Mouse (Mus musculus) hindbrain, embryonic 15.5 days (tissue): ENCODE results near the gene Nrf1. TPM values are rescaled to one million over a fixed set of nuclear protein-coding genes. Genes with fewer than 3 reads are reported as not detected.

ENCODE experiments used
- ATAC-seq: fragments of 200-750 bp; cut with Nextera tagmentation; 2 replicates; pipeline ENCODE4 v1.8.0; 2017; ENCODE audit warnings: low read depth, moderate number of reproducible peaks, moderate TSS enrichment; ENCODE audit not compliant: low FRiP score
- H3K27ac ChIP-seq: fragments of 300-500 bp; sonication (generic); replicated peaks from 2 replicates; pipeline ENCODE4 v1.5.1; 2015; ENCODE audit warnings: mild to moderate bottlenecking, inconsistent platforms
- H3K27me3 ChIP-seq: fragments of 300-500 bp; sonication (generic); 2 replicates; pipeline ENCODE4 v1.6.1; 2015; ENCODE audit warnings: control low read depth, inconsistent platforms
- H3K36me3 ChIP-seq: fragments of 300-500 bp; sonication (generic); 2 replicates; pipeline ENCODE4 v1.6.1; 2015; ENCODE audit warnings: control low read depth, inconsistent platforms
- H3K4me1 ChIP-seq: fragments of 300-500 bp; sonication (generic); replicated peaks from 2 replicates; pipeline ENCODE4 v1.6.1; 2015; ENCODE audit warnings: control low read depth, inconsistent platforms
- H3K4me2 ChIP-seq: fragments of 300-500 bp; sonication (generic); 2 replicates; pipeline ENCODE4 v1.6.1; 2015; ENCODE audit warnings: moderate library complexity, mild to moderate bottlenecking, inconsistent platforms
- H3K4me3 ChIP-seq: fragments of 300-500 bp; sonication (generic); 2 replicates; pipeline ENCODE4 v1.5.1; 2015; ENCODE audit warnings: mild to moderate bottlenecking, inconsistent platforms
- H3K9ac ChIP-seq: fragments of 300-500 bp; sonication (generic); 2 replicates; pipeline ENCODE4 v1.6.1; 2015; ENCODE audit warnings: inconsistent platforms
- H3K9me3 ChIP-seq: fragments of 300-500 bp; sonication (generic); 2 replicates; pipeline ENCODE4 v1.6.1; 2016; ENCODE audit warnings: control low read depth, inconsistent platforms
- WGBS: fragments of 180-500 bp; shearing (Covaris S2); methylation state at CpG from one replicate; pipeline ENCODE4 v1.1.7; 2015; 5-methylcytosine and 5-hydroxymethylcytosine counted together
- polyA plus RNA-seq: library from polyadenylated mRNA; unstranded; fragments of >200 nt; fragmentation: Nextera tagmentation; extraction: Ambion mirVana; gene quantifications from 2 replicates; pipeline ENCODE4 v1.2.1, GENCODE M21; 2015

Gene Nrf1
- polyA plus RNA-seq, 1 experiment from 2014 or later: 36.5 TPM

DNA sequence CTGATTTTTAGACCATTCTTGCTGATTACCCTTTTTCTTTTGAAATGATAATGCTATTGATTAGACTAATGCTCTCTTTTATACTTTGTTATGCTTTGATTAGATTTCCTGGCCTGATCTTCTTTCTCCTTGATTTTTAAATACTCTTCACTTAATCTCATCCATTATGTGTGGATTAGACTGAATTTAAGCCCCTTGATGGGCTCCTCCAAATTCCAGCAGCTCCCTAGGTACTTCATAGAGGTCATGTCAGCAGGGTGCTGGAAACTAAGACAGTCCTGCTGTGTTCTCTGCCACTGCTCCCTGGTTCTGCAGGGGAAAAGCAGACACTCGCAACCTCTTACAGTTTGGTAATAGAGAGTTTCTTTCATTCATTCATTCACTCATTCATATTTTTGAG is 35.5 kb downstream of the Nrf1 start:
- Histone ChIP-seq H3K4me1 (no peaks in the 10 kb centered on the region; the same call in 1 of the 2 replicates), H3K27me3 (no peaks in the 10 kb centered on the region), H3K9ac (no peak overlapping the region), H3K4me2 (no peak overlapping the region), H3K36me3 (no peaks in the 10 kb centered on the region), H3K9me3 (no peaks in the 10 kb centered on the region), H3K4me3 (no peak overlapping the region), H3K27ac (no peak overlapping the region)
- 71% methylated on average over 1 of the region's 1 CpGs for WGBS
- ATAC-seq: no peak

DNA sequence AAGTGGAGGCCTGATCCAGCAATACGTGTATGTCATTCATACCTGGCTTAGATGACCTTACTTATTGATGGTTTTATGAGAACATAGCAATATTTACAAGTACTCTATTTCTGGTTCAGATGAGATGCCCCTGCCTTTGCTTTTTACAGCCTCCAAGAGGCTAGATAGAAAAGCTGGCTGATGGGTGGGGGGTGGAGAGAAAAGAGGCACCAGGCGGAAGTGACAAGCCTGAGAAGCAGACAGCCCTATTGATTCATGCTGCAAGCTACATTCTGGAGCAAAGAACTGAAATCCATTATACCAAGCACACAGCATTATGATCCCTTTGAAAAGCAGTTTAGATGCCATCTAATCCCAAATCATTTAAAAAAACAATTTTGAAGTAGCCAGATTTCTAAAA is 37.6 kb downstream of the Nrf1 start:
- Histone ChIP-seq H3K36me3 (peaks cover 5% of the 10 kb centered on the region; the same call in 1 of the 2 replicates), H3K27me3 (no peaks in the 10 kb centered on the region), H3K4me2 (no peak overlapping the region), H3K9me3 (no peaks in the 10 kb centered on the region), H3K9ac (no peak overlapping the region), H3K27ac (no peak overlapping the region), H3K4me3 (no peak overlapping the region), H3K4me1 (no peaks in the 10 kb centered on the region)
- WGBS: 51% methylated on average over 2 of the region's 2 CpGs
- no peak for ATAC-seq

DNA sequence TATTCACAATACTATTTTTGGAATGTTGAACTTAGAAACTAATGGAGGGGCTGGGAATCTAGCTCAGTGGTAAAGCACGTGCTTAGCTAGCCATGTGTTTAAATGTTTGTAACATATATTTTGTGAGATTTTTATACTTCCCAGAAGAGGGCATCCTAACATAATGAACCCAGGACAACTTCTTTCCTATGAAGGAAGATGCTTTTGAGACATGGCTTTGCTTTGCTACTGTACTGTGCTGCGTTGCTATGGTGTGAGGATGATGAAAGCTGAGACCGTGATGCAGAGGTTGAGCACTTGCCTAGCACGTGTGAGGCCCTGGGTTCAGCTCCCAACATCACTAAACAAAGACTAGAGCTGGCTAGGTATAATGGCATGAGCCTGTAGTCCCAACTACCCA is 43.4 kb downstream of the Nrf1 start:
- no peaks in the 10 kb centered on the region for H3K4me1 ChIP-seq
- H3K27ac ChIP-seq: no peak overlapping the region
- no peak overlapping the region for H3K9ac ChIP-seq
- no peak overlapping the region for H3K4me2 ChIP-seq
- no peak for ATAC-seq
- H3K9me3 ChIP-seq: no peaks in the 10 kb centered on the region
- no peaks in the 10 kb centered on the region for H3K27me3 ChIP-seq
- H3K4me3 ChIP-seq: no peak overlapping the region
- H3K36me3 ChIP-seq: peaks cover 9% of the 10 kb centered on the region; the same call in 1 of the 2 replicates
- 80% methylated on average over 4 of the region's 4 CpGs for WGBS

DNA sequence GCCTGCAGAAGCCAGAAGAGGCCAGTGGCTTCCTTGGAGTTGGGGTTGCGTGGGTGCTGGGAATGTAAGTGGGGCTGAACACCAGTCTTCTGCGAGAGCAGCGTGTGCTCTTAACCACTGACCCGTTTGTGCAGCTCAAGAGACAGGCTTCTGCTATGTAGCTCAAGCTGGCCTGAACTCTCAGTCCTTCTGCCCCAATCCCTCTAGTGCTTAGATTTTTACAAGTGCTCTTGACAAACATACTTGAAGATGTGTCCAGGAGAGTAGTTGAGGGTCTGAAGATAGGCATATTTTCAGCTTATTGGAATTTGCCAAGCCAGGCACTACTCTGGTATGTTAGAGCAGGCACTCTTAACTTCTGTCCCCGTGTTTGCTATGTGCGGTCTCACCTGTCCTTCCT is 45.0 kb downstream of the Nrf1 start:
- Histone ChIP-seq H3K4me3 (no peak overlapping the region), H3K27me3 (no peaks in the 10 kb centered on the region), H3K36me3 (peaks cover 16% of the 10 kb centered on the region), H3K27ac (no peak overlapping the region), H3K9ac (no peak overlapping the region), H3K4me2 (no peak overlapping the region), H3K9me3 (no peaks in the 10 kb centered on the region), H3K4me1 (no peaks in the 10 kb centered on the region)
- 98% methylated on average over 6 of the region's 6 CpGs for WGBS
- ATAC-seq: no peak

DNA sequence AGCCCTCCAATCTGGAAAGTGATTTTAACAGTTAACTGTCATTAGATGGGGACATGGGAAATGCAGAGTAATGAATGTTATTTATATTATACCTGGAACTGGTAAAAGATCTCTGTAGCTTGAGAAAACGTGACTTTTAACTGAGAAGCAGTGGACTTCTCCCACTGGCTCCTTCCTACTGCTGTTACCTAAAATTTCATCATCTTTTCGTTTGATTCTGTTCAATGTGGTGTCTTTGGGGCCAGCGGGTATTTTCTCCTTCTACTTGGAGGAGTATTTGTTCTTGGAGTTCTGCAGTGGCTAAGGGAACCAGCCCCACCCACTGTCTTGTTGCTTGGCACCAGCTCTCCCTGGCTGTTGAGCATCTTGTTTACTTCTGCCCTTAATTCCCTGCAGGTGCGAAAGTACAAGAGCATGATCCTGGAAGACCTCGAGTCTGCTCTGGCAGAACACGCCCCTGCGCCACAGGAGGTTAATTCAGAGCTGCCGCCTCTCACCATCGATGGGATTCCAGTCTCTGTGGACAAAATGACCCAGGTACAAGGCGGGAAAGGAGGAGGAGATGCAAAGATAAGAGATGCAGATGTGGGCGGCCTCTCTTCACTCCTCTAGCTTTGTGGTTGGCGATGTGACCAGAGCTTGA is 54.1 kb downstream of the Nrf1 start:
- no peak overlapping the region for H3K4me2 ChIP-seq
- peaks cover 42% of the 10 kb centered on the region for H3K36me3 ChIP-seq
- WGBS: 75% methylated on average over 12 of the region's 12 CpGs
- H3K9ac ChIP-seq: no peak overlapping the region
- no peak overlapping the region for H3K4me3 ChIP-seq
- H3K9me3 ChIP-seq: no peaks in the 10 kb centered on the region
- H3K4me1 ChIP-seq: no peaks in the 10 kb centered on the region
- no peak overlapping the region for H3K27ac ChIP-seq
- H3K27me3 ChIP-seq: no peaks in the 10 kb centered on the region
- no peak for ATAC-seq

DNA sequence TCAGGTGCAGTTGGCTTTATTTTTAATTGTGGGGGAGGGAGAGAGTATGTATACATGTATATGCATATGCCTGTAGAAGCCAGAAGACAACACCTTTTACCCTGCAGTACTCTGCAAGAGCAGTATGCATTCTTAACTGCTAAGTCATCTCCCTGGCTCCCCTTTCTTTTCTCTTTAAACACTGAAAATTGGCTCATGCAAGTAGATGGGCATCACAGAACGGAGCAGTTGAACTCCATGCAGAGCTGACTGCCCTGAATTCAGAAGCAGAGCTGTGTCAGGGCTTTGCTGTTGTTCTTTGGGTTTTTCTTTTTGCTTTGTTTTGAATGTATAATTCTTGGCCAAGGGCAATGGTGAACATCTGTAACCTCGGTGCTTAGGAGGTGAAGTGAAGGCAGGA is 58.3 kb downstream of the Nrf1 start:
- Histone ChIP-seq H3K27me3 (no peaks in the 10 kb centered on the region), H3K36me3 (peaks cover 25% of the 10 kb centered on the region), H3K4me2 (no peak overlapping the region), H3K9ac (no peak overlapping the region), H3K9me3 (no peaks in the 10 kb centered on the region), H3K4me3 (no peak overlapping the region), H3K4me1 (no peaks in the 10 kb centered on the region), H3K27ac (no peak overlapping the region)
- no peak for ATAC-seq
- WGBS: 80% methylated on average over 2 of the region's 2 CpGs

DNA sequence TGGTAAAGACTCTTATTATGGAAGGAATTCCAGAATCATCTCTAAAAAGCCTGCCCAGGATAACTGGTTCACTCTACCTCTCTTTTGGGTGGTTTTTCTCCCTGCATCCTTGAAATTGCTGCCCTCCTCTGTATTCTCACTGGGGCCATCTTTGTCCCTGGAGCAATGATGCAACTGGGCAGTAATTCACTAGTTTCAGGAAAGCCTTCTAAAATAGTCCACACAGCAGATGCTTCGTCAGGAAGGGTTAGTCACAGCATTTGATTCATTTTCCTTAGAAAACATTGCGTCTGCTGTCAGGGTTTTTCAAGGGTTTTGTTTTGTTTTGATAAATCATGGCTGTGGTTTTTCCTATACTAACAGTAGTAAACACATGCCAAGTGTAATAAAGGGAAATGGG is 59.7 kb downstream of the Nrf1 start:
- no peak overlapping the region for H3K4me2 ChIP-seq
- no peaks in the 10 kb centered on the region for H3K27me3 ChIP-seq
- H3K36me3 ChIP-seq: peaks cover 19% of the 10 kb centered on the region
- H3K27ac ChIP-seq: no peak overlapping the region
- WGBS: 75% methylated on average over 2 of the region's 2 CpGs
- H3K4me3 ChIP-seq: no peak overlapping the region
- H3K9ac ChIP-seq: no peak overlapping the region
- no peaks in the 10 kb centered on the region for H3K4me1 ChIP-seq
- no peaks in the 10 kb centered on the region for H3K9me3 ChIP-seq
- no peak for ATAC-seq

DNA sequence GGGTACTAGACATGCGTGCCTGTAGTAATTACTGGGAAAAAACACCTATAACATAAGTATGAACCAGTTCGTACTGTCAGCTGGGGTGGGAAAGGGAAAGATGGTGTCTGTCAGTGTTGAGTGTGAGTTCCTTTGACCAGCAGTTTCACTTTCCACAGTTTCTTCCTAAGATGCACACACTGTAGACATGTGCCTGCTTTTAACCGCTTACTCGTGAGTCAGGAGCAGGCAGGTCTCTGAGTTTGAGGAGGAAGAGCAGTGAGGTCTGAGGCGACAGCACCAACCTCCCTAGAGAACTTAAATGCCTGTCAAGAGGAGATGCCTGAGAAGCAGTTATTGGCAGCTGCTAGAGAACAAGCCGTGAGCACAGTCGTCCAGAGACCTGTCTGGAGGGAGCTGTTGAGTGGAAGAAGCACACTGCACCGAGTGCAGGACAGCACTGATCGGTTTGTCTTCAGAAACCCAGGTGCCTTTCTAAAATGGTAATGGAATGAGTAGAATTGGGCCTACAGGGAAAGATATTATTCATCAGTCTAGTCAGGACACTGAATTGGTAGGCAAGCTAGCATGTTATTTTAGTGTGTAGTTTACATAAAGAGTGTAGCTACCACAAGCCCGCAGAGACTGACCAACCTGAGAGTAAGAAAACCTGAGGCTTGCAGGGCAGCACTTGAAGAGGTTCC is 62.2 kb downstream of the Nrf1 start:
- Histone ChIP-seq H3K27me3 (no peaks in the 10 kb centered on the region), H3K36me3 (peaks cover 11% of the 10 kb centered on the region), H3K4me3 (no peak overlapping the region), H3K9me3 (no peaks in the 10 kb centered on the region), H3K4me1 (no peaks in the 10 kb centered on the region), H3K4me2 (no peak overlapping the region), H3K9ac (no peak overlapping the region), H3K27ac (no peak overlapping the region)
- ATAC-seq: no peak
- 91% methylated on average over 10 of the region's 10 CpGs for WGBS

DNA sequence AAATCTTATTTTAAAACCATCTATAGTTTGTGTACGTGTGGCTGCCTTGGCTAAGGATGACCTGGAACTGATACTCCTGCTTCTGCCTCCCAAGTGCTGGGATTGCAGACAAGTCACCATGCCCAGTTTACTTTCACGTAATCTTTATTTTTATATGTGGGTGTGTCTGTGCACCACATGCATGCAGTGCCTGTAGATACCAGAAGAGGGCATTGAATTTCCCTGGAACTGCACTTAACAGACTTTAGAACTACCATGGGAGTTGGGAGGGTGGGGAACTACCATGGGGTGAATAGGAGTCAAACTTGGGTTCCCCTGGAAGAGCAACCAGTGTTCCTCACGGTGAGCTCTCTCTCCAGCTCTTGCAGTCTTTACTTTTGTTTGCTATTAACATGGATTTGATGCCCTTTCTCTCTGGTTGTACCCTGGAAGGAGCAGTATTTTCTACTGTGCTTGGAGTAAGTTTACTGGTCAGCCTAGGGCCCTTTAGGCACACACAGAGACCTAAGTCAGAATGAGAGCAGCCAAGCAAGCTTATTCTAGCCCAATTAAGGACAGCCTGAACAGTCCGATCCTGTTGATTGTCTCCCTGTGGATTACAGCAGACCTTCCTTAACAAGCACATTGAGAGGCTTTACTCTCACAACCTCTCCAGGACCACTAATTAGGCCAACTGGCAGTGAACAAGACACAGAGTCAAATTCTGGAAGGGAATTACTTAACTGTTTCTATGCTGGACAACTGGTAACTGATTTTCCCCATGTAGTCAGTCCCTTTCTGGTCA is 64.8 kb downstream of the Nrf1 start:
- Histone ChIP-seq H3K9me3 (no peaks in the 10 kb centered on the region), H3K27ac (no peak overlapping the region), H3K4me1 (no peaks in the 10 kb centered on the region), H3K4me3 (no peak overlapping the region), H3K27me3 (no peaks in the 10 kb centered on the region), H3K36me3 (peaks cover 31% of the 10 kb centered on the region), H3K9ac (no peak overlapping the region), H3K4me2 (no peak overlapping the region)
- WGBS: 94% methylated on average over 4 of the region's 4 CpGs
- no peak for ATAC-seq

DNA sequence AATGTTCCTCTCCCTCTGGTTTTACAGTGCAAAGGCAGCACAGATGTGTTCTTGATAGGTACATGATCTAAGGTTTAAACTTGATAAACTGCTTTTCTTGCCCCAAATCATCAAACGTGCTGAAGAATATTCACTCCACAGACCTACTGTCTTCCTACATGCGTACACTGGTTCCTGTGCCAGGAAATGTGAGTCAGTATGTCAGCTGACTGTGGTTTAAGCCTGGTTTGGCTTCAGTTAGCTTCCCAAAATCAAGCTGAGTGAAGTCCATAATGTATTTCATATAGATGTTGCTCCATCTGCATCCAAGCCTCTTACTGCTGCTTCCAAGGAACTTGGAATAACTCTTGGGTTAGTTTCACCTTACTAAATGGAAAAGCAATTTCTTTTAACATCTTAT is 66.3 kb downstream of the Nrf1 start:
- Histone ChIP-seq H3K4me3 (no peak overlapping the region), H3K36me3 (peaks cover 37% of the 10 kb centered on the region), H3K4me1 (no peaks in the 10 kb centered on the region), H3K9me3 (no peaks in the 10 kb centered on the region), H3K27ac (no peak overlapping the region), H3K4me2 (no peak overlapping the region), H3K9ac (no peak overlapping the region), H3K27me3 (no peaks in the 10 kb centered on the region)
- WGBS: 92% methylated on average over 2 of the region's 2 CpGs
- ATAC-seq: no peak

DNA sequence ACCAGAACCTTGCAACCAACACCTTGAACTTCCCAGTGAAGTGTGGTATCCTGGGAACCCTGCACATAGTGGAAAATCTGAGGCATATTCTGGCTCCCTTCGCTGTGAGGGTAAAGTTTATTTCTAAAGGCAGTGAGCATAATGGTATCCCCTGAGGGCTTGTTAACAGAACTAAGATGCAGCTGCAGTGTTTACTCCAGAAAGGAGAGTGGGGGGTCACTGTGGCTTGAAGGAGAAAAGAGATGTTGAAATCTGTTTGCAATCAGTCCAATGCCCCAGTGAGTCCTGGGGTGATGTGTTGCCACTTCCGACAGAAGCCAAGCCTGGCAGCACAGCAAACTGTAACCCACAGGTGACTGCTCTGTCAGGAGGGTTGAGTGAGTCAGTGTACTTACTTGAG is 73.4 kb downstream of the Nrf1 start:
- H3K27me3 ChIP-seq: no peaks in the 10 kb centered on the region
- H3K4me1 ChIP-seq: no peaks in the 10 kb centered on the region
- H3K27ac ChIP-seq: no peak overlapping the region
- no peak overlapping the region for H3K9ac ChIP-seq
- no peak overlapping the region for H3K4me3 ChIP-seq
- no peak overlapping the region for H3K4me2 ChIP-seq
- H3K36me3 ChIP-seq: peaks cover 24% of the 10 kb centered on the region
- ATAC-seq: no peak
- WGBS: 80% methylated on average over 2 of the region's 2 CpGs
- no peaks in the 10 kb centered on the region for H3K9me3 ChIP-seq

DNA sequence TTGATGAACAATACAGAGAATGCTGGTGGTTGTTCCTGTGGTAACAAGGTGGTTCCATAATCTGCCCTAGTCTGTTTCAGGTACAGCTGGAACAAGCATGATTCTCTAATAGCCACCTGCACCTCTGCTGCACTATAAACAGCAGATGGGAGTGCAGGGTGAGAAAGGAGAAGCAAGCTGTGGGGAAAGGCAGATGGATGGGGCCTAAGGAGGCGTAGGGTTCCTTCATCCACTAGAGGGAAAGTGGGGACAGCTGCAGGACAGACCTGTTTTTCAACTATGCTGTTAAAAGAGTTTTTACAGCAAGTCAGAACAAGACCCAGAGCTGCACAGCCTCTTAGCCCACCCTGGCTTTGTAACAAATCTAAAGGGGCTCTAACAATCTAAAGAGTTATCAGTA is 73.8 kb downstream of the Nrf1 start:
- Histone ChIP-seq H3K4me1 (no peaks in the 10 kb centered on the region), H3K9me3 (no peaks in the 10 kb centered on the region), H3K4me2 (no peak overlapping the region), H3K27me3 (no peaks in the 10 kb centered on the region), H3K27ac (no peak overlapping the region), H3K36me3 (peaks cover 20% of the 10 kb centered on the region), H3K9ac (no peak overlapping the region), H3K4me3 (no peak overlapping the region)
- ATAC-seq: no peak
- 91% methylated on average over 1 of the region's 1 CpGs for WGBS
